Mouse (Mus musculus) mouse embryonic stem cell (cell line): ENCODE data around the gene Tapbp.
"Not testable (repeated sequence)": the region's sequence is repeated elsewhere in the genome, so short reads cannot be mapped to it uniquely, and the experiment has no call there.

Source experiments
- in situ Hi-C, 2 experiments: fragments of 300-500 bp; cut with MboI; formaldehyde crosslinking; loops; 1 replicate in 1 of 2; 3 replicates in 1 of 2; pipeline ENCODE4 v1.14.3; 2019 to 2020; ENCODE audit warnings: low sequenced_read_pairs in 2 of 2, low pct_unique_long_range_greater_than_20kb in 1 of 2, mixed read lengths in 1 of 2; ENCODE audit not compliant: unreplicated experiment in 1 of 2

Tapbp gene

DNA sequence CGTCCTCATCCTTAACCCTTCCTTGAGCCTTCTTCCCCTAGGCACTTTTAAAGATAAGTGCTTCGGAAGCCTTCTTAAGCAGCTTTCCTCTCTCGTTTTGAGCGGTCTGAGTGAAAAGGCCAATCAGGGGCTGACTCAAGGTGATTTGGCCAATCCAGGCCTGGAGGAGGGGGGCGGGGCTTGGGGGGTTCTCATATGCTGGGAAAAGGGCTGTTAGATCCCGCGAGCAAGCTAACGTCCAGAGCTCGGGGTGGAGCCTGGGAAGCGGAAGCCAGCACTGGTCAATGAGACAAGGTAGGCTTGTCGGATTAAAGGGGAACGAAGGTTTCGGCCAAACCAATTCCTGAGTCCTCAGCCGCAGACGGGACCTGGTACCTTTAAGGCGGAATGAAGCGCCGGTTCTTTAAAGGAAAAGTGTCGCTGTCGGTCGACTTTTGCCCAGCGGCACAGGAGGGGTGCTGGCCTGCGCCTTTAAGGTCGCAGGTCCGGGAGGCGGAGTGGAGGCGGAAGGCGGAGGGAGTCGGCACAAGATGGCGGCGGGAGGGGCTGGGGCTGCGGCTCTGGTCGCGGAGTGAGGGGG, at the start of gene Tapbp, which contains the start of gene Zbtb22:
Gene Tapbp, plus strand, starts transcription at position 229 of the 580 bp plus-strand sequence.
Gene Zbtb22, plus strand, starts transcription at position 234 of the 580 bp plus-strand sequence.
- in situ Hi-C loops: no loop called here

DNA sequence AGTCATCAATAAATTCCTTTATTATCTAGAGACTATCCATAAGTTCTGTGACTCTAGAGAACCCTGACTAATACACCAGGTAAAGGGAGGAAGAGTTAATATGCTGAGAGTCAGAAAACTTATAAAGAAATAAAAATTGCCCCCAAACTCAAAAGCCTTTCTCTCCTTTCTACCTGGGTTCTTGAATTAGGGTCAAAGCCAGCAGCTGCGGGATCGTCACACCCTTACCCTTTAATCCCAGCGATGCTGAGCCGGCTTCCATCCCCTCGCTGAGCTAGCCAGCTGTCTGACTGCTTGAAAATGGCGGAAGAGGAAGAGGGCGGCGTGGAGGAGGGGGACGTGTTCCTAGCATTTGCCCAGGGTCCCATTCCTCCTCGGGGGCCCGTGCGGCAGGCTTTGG, 42.2 kb upstream of the Tapbp start, which contains the start of gene Gm7029:
Gene Gm7029, plus strand, starts transcription at position 301 of the 400 bp plus-strand sequence.
- in situ Hi-C loops: not testable (repeated sequence)

DNA sequence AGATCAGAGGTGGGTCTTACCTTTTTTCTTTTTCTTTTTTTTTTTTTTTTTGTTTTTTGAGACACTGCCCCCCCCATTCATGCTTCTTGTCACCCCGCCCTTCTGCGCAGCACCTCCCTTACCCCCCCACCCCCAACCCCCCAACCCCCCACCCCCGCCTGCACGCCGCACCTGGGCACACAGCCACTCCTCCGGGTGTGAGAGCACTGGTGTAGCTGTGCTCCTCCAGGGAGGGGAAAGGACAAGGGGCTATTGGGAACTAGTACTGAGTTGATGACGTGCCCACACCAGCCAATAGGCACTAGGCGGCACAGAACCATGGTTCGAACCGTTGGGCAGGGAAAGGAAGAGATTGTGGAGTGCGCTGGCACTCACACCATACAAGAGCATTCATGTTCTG, 41.3 kb upstream of the Tapbp start:
- in situ Hi-C loops: no loop called here

DNA sequence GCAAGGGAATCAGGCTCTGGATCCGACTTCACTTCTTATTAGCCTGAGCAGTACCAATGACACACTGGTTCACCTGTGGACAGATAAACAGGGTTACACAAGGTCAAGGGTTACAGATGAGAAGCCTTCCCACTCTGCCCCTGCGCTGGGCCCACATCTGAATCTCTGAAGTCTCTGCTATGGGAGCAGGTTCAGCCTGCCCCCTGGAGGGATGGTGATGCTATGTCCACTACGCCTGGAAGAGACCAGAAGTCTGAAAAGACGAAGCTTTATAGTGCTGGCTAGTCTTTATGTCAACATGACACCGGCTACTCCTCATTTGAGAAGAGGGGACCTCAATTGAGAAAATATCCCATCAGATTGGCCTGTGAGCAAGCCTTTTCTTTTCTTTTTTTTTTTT, 39.9 kb upstream of the Tapbp start:
- in situ Hi-C loops: not testable (repeated sequence)

DNA sequence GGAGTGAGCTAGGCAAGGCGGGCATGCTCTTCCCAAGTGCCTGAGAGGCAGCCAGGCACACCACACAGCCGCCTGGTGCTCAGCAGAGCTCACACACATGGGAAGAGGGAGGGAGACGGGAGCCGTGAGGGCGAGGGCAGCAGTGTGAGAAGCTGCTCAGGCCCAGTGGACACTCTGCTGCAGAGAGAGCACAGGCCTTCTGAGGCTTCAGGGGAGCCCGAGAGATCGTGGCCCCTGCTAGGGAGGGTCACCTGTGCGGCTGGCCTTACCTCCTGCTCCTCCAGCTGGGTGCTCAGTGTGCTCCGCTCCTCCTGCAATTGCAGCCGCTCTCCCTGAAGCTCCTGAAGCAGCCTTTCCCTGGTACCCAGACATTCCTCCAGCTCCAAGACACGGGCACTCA, 31.4 kb upstream of the Tapbp start:
- in situ Hi-C loops: not testable (repeated sequence)

DNA sequence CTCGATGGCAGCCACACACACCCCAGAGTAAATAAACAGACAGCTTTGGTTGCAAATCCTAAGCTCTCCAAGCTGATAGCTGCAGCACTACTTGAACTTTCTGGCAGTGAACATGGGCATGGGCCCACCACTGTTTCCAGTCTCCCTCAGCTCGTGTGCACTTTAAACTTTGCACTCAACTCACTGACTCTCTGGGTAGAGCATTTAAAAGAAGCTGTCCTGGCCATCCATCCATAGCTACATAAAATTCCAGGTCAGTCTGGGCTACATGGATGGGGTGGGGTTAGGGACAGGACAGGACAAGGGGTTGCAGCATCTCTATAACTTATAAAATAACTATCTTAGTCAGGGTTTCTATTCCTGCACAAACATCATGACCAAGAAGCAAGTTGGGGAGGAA, 27.9 kb upstream of the Tapbp start:
- in situ Hi-C loops: not testable (repeated sequence)

DNA sequence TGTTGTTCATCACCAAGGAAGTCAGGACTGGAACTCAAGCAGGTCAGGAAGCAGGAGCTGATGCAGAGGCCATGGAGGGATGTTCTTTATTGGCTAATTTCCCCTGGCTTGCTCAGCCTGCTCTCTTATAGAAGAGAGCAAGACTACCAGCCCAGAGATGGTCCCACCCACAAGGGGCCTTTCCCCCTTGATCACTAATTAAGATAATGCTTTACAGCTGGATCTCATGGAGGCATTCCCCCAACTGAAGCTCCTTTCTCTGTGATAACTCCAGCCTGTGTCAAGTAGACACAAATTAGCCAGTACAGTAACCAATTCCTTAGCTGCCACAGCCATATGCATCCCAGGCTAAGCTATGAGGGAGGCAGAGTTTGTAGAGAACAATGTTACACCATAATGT, 27.5 kb upstream of the Tapbp start:
- in situ Hi-C loops: not testable (repeated sequence)

DNA sequence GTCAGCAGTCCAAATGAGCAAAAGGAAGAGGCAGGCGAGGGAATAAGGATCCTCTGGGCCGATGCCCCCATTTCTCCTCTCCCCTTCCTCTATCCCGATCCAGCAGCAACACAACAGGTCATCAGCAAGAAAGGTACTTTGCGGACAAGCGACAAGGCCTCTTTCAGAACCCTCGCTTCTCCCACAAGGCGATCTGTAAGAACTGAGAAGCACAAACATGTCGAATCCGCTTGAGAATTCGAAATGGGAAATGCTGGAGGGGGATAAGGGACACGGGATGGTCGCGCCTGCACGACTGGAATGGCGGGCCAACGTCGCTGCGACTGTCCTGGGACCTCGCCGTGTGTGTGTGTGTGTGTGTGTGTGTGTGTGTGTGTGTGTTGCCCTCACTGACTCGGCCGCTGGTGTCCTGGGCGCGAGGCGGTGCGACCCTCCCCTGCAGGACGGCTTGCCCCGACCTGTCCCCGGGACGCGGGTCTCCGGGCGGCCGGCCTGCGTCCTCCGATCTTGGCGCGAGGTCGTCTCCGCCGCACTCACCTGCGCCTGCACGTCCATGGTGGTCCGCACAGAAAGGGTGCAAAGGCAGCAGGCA, 25.7 kb upstream of the Tapbp start:
- in situ Hi-C loops: loop anchor here in 1 of 2 experiments (5.0 kb wide), 1 partner anchor 42 kb away; no protein-coding TSS in a partner anchor

DNA sequence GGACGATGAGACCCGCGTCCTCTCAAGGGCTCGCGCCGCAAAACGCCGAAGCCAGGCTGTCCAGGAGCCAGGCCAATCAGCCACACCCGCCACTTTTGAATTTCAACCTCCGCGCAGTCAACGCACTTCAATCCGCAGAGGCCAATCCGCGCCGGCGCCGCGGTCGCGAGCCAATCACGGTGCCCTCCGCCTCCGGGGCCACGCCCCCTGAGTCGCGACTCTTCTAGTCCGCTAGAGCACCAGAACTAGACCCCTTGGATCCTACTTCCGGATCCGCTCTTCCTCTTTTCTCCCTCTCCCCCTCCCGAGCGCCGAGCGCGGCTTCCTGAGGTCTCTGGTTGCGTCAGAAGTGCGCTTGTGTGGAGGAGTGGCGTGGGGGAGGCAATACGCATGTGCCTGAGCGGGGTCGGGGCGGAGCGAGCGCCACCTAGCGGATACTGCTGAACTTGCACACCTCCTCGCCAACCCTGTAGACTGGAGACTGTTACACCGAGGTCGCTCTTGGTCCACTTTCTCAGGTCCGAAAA, 25.1 kb upstream of the Tapbp start, which contains the start of gene Kifc1:
Gene Kifc1, minus strand, starts transcription at position 129 of the 527 bp plus-strand sequence.
- in situ Hi-C loops: loop anchor here in 1 of 2 experiments (5.0 kb wide), 1 partner anchor 42 kb away; no protein-coding TSS in a partner anchor

DNA sequence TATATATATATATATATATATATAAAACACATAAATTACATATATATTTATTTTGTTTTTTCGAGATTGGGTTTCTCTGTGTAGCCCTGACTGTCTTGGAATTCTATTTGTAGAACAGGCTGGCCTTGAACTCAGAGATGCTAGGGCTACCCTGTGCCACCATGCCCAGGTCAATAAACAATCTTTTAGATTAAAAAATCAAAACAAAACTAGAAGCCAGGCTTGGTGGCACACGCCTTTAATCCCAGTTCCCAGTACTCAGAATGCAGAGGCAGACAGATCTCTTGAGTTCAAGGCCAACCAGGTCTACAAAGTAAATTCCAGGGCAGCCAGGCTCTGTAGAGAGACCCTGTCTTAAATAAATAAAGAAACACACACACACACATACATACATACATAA, 24.3 kb upstream of the Tapbp start:
- in situ Hi-C loops: loop anchor here in 1 of 2 experiments (5.0 kb wide), 1 partner anchor 41 kb away; no protein-coding TSS in a partner anchor

DNA sequence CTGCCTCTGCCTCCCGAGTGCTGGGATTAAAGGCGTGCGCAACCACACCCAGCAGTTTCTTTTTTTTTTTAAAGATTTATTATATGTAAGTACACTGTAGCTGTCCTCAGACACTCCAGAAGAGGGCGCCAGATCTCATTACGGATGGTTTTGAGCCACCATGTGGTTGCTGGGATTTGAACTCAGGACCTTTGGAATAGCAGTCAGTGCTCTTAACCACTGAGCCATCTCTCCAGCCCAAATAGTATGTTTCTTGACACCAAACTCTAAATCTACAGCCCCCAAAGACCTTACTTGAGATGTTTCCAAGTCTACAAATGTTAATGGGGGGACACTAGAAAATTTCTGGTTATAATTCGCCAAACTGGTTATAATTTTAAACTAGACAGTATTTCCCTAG, 23.8 kb upstream of the Tapbp start:
- in situ Hi-C loops: loop anchor here in 1 of 2 experiments (5.0 kb wide), 1 partner anchor 40 kb away; no protein-coding TSS in a partner anchor

DNA sequence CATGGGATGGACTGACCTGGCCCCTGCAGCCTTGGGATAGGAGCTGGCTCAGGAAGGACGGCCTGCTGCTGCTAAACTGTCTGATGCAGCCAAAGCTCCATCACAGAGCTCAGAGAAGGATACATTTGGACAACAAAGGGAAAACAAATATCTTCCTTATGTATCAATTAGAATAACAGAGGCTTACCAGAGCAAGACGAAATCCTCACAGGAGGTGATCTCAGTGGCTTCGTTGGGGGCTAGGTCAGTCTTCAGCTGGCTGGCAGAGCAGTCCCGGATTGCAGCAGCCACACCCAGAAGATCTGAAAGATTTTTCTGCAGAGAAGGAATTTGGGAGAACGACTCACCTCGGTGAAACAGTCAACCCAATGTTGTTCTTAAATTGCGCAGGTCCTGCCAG, 23.3 kb upstream of the Tapbp start:
- in situ Hi-C loops: loop anchor here in 1 of 2 experiments (5.0 kb wide), 1 partner anchor 40 kb away; no protein-coding TSS in a partner anchor

DNA sequence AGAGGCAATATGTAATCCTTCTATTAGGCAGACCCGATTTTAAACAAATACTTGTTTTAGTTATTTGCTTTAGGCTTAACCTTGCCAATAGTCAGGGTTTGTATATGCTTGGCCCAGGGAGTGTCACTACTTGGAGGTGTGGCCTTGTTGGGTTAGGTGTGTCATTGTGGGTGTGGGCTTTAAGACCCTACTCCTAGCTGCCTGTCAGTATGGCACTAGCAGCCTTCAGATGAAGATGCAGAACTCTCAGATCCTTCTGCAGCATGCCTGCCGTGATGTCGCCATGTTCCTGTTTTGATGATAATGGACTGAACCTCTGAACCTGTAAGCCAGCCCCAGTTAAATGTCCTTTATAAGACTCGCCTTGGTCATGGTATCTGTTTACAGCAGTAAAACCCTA, 22.7 kb upstream of the Tapbp start:
- in situ Hi-C loops: loop anchor here in 1 of 2 experiments (5.0 kb wide), 1 partner anchor 39 kb away; no protein-coding TSS in a partner anchor

DNA sequence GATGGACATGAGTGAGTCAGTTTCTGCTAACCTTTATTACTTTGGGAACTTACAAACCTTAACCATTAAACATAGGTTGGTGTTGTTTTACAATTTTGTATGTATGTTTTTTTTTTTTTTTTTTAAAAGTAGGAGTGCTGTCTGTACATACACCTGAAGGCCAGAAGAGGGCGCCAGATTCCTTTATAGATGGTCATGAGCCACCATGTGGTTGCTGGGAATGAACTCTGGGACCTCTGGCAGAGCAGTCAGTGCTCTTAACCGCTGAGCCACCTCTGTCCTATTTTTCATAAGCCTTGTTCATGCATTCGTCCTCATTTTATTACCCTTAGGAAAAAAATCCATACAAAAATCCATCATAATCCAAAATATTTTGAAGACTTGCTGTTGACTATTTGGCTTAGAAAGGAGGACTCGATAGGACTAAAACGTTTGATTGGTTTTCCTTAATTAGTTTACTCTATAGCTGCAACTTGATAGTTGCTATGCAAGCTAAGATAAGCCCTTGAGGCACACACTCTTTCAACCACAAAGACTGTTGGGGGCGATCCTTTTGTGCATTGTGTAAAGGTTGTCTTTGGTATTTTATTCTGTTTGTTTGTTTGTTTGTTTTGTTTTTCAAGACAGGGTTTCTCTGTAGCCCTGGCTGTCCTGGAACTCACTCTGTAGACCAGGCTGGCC, 18.4 kb upstream of the Tapbp start:
- in situ Hi-C loops: no loop called here

DNA sequence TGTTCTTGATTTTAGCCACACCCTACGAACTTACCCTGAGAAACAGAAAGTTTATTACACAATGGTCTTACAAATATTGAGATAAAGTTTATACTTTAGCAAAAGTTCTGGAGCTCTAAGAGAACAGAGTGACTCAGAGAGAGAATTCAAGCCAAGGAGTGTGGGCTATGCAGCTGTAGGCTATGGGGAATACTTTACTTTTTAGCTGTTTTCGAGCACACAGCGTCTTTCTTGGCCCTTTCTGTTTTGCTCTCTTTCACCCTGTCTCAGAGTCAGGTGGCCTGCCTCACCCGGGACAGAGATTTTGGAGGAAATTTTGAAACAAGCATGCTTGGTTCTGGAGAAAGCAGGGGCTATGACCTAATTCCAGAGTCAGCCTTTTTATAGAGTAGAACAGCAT, 17.5 kb upstream of the Tapbp start:
- in situ Hi-C loops: not testable (repeated sequence)

DNA sequence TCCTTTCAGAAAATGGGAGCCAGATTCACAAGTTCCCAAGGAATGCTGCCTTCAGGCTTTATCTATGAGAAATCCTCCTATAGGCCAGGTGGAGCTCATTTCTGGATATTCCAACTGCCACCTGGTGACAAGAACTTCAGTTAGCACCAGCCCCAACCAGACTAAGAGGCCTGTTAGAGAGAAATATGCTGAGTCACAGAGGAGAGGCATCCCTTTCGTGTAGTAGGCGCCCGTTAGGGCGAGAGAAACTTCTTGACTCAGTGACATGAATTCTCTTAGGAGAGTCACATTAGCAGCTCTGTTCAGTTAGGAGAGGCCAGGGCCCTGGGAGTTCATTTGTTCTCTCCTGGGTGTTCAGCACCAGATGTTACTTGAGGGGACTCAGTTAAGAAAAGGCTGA, 16.1 kb upstream of the Tapbp start:
- in situ Hi-C loops: no loop called here

DNA sequence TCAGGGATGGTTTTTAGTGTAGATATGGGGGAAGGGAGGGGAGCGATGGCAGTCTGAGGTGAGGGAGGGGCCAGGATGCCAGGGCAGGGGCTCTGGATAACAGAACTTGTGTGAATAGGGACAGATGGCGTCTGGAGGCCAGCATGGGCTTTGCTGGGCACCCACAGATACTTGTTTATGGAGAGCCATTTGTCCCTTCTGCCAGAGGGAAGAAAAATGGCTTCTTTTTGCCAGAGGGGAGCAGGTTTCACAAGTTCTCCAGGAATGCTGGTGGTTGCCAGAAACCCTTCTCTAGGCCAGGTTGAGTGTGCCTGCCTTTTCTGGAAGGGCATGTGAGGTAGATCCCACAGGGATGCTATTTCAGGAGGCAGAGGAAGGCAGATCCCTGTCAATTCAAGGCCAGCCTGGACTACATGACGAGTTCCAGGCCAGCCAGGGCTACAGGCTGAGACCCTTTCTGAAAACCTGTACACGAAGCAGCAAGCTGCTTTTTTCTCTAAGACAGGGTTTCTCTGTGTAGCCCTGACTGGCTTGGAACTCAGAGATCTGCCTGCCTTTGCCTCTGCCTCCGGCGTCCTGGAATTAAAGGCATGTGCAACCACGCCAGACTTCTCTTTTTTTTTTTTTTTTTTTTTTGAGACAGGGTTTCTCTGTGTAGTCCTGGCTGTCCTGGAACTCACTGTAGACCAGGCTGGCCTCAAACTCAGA, 15.3 kb upstream of the Tapbp start:
- in situ Hi-C loops: no loop called here

DNA sequence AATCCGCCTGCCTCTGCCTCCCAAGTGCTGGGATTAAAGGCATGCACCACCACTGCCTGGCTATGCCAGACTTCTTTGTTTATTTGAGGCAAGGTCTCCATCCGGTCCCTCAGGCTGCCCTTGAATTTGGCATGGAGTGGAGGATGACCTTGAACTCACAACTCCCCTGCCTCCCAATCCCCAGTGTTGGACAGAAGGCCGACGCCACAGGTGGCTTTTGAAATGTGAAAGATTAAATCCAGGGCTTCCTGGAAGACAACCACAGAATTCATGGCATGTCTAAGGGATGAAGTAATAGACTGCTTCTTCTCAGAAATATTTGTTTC, 14.7 kb upstream of the Tapbp start:
- in situ Hi-C loops: no loop called here

DNA sequence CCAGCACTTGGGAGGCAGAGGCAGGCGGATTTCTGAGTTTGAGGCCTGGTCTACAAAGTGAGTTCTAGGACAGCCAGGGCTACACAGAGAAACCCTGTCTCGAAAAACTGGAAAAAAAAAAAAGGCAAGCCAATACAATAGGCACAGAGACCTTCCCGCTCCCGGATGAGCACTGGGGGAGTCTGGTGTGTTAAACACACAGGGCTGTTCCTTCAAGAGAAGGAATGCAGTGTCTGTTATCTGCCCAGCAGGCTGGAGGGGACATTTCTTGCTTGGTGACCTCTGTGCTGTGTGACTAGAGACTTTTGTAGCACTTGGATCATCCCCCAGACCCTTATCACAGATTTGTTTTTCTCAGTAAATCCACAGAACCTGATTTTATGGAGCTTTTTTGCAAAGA, 14.0 kb upstream of the Tapbp start:
- in situ Hi-C loops: no loop called here
